Mouse (Mus musculus): ENCODE measurements at regions not wholly inside any gene's neighbourhood (a gene's known extent, or its start where the extent isn't known, plus 50 kb on each side); places are given as distances from the start of the nearest gene placed in this dataset.

GRCm38 (mm10) chr14:67139152-67139551, 1130.1 kb upstream of the Gulo start:
- no peak for DNase-seq

- DNase-seq: no peak
Measured at GRCm38 (mm10) chr14:67136141-67136498, 1127.1 kb upstream of the Gulo start.

- peak; percentile 65 to 84 for DNase-seq
Measured at GRCm38 (mm10) chr14:67135221-67136140, 1126.5 kb upstream of the Gulo start.

- no peak for DNase-seq
Measured at GRCm38 (mm10) chr14:67133221-67133620, 1124.2 kb upstream of the Gulo start.

GRCm38 (mm10) chr14:67127118-67127517, 1118.1 kb upstream of the Gulo start:
- DNase-seq: no peak

- no peak for DNase-seq
Measured at GRCm38 (mm10) chr14:67126254-67126653, 1117.2 kb upstream of the Gulo start.

GRCm38 (mm10) chr14:67123300-67123699, 1114.3 kb upstream of the Gulo start:
- DNase-seq: no peak
